Mouse (Mus musculus) megakaryocyte, embryonic 14.5 days (primary cell): ENCODE measurements around the gene Aqr.

ENCODE experiments used
- FLI1 ChIP-seq: IDR thresholded peaks from 2 replicates; pipeline ENCODE4 v1.6.1; 2012; ENCODE audit warnings: low read length, inconsistent platforms, mixed read lengths
- GATA1 ChIP-seq: IDR thresholded peaks from 3 replicates; pipeline ENCODE4 v1.6.1; 2012; ENCODE audit warnings: mixed read lengths, low read length, inconsistent platforms, borderline replicate concordance

GRCm38 (mm10) chr2:114057303-114057853 is 129.4 kb downstream of the Aqr start:
- TF ChIP-seq GATA1 (no peak), FLI1 (no peak)
